Mouse (Mus musculus) right cerebral cortex, adult 2 months (tissue): Measurements from ENCODE around the gene Dnah6.

Experiments used
- DNase-seq, 2 experiments: peaks; one replicate each; pipeline ENCODE4 v3.0.0; 2021 to 2022; ENCODE audit warnings: low spot score in 2 of 2

Gene Dnah6

DNA sequence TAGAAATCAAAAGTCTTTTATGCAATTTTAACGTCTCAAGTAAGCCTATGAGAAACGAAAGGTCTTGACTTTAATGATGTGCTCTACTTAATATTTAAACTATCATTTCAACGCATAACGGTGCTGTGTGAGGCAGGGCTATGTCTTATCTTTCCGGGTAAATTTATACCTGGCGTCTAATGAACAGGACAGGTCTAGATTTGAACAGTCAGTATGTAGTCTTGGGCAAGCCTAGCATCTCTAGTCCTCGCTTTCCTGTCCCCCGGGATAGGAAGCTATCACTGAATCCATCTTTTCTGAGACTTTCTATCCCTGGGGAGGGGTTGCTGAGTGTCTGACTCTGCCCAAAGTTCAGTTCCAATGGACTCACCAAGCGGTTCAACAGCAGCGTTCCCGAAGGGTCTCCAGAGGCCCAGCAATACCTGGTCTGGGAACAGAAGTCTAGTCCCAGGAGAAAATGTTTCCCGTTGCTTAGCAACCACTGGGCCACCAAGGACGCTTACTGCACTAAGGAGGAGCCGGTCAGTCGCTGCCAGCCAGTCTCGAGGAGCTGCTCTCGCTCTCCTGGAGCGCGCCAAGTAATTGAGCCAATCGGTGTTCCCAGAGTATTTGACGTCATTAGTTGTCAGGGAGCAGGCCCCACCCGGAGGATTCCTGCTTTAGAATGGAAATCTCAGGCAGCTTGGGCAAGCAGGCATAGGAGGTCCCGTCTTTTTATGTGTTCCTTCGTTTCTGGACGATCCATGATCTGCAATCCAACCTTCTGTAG, at the start of gene Dnah6:
Gene Dnah6, minus strand, starts transcription at position 463 of the 769 bp plus-strand sequence.
- peak; percentile 88 for DNase-seq

DNA sequence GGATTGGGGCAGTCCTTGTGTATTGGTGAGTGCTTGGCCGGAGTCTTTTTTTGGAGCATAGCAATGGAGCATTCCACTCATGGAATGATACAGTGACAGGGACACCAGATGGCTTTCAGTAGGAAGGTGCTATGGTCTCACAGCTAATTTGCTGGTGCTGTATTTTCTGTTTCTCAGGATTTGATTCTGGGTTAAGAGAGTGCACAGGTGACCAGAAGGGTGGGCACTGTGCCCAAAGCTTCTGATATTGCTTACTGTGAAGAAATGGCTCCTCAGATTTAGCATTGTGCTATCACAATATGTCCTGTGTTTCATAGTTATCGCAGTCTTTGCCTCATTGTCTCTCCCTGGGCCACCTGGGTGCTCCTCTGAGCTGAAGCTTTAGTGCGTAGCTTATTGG, 47.9 kb upstream of the Dnah6 start:
- no peak for DNase-seq

DNA sequence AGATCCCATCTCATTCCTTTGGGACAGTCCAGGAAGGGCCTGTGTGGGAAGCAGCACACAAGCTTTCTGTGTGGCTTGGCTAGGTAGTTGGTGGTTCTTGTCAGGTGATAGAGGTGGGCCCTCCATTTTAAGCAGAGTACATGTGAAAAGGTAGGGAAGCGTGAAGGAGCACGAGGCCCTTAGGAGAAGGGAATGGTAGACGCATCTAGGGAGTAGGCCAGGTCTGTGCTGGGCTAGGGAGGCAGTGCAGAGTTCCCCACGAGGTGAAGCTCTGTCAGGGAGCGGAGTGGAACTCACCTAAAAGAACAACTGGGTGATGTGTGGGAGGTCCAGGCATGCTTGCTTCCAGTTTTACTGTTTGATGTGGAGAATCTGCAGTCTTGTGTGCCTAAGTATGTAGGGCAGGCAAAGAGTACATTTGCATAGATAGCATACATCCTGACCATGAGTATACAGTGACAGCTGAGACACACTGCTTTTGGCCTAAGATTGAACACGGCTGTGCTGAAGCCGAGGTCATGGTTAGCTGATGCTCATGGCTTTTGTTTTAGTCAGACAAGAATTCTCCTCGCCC, 46.4 kb upstream of the Dnah6 start:
- no peak for DNase-seq

DNA sequence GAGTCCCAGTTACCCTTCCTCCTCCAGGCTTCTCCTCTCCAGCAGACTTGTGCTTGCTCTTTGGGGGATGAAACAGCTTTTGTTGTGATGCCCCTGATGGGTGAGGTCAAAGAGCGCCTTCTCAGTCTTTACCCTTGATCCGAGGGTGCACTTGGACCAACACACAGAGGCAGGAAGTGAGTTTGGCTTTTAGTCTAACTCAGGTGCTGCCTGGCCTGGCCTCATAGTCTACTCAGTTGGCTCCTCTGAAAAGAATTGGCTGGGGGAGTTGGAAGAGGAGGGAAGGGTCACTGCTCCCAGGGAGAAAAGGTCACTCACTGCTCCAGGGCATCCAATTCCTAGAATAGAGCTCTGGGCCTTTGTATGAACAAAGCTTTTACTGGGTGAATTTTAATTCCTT, 43.4 kb upstream of the Dnah6 start:
- DNase-seq, result no peak

DNA sequence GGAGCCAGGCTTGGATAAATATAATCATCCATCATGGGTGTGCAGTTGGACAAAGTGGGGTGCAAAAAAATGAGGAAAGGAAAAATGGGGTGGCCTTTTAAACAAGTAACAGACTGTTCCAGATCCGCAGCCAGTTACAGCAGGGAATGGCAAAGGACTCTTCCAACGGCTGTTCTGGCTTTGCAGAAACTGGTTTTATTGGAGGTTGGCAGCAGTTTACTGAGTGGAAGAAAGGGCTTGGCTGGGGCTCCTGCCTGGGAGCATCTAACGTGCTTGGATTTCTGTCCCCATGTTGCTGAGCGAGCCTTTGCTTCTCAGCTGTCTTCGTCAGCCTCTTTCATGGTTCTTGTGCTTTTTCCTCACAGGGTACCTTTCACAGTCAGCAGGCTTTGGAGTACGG, 38.7 kb upstream of the Dnah6 start:
- peak in 1 of 2 experiments; percentile 20 for DNase-seq

DNA sequence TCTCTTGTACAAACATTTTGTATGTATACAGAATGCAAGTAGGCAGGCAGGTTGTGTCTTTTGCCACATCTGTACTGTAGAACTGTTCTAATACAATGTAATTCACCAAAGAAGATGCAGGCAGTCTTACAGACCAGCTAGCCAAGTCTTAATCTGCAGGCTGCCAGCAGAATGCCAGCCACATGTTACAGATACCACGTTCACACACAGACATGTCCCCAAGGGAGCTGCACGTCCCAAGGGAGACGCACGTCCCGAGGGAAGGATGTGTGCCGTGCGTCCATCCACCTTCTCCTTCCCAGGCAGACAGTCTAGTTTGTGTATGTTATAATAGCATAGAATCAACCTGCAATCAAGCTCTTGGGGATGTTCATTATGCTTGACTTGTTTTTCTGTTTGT, 35.6 kb upstream of the Dnah6 start:
- no peak for DNase-seq

DNA sequence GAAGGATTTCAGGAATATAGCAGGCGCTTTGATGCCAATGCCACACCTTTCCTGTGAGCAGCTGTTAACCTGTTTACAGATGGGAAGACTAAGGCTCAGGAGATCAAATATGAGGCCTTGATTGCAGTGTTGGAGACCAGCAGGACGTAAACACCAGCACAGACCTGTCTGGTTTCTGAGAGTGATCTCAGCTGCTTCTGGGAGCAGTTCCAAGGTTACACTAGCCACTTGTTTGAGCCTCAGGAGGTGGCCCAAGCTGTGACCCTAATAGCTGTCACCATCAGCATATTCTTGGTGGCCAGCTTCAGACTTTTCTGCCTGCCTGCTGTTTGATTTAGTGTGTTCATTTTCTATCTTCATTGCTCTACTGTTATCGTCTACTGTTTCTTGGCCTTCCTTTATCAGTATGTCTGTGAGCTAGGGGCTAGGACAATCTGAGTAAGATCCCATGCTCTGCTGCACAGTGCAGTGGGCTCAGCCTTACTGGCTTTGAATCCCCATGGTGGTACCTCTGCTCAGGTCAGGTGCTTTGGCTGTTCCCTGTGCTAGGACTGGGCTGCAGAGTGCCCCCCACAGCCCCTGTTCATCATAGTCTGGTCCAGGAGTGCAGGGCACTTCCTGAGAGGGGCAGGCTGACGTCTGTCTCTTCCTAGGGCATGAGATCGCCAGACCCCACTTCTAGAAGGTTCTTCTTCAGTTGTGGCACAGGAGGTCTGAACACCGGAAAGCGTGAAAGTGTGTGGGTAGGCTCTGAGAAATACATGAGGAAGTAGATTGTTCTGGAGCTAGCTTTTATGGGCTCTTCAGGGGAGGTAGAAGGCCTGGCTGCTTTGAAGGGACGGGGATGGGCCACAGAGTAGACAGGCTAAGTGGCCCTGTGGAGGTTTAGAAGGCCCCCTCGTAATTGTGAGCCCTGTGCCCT, 33.1 kb upstream of the Dnah6 start:
- DNase-seq, result no peak

DNA sequence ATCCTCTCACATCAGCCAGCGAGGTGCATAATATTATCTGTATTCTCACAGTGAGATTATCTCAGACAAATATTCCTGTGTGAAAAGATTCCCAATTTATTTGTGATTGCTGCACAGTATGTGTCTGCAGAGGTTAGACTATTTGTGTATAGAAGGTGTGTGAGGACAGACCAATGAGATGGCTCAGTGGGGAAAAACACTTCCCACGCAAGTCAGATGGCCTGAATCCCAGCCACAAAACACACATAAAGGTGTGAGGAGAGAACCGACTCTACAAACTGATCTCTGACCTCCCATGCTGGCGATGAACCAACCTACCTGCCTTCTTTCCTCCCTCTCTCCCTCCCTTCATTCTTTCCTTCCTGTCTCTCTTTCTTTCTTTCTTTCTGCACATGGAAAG, 32.1 kb upstream of the Dnah6 start:
- DNase-seq, result no peak

DNA sequence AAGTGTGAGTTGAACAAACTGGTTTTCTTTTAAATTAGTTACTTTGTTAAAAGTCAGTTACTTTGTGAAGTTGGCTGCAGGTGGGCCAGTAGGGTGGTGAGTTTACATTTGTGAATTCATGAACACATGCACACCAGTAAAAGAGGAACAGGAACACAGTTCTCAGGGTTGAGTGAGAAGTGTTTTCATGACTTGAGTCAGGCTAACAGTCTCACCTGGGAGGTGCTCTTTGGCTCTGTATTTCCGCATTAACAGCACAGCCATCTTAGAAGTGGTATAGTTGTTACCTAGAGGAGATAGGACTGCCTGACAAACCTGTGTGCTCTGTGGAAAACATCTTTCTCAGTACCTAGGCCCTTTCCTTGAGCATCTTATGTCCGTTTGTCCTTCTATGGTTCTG, 31.6 kb upstream of the Dnah6 start:
- DNase-seq, result no peak

DNA sequence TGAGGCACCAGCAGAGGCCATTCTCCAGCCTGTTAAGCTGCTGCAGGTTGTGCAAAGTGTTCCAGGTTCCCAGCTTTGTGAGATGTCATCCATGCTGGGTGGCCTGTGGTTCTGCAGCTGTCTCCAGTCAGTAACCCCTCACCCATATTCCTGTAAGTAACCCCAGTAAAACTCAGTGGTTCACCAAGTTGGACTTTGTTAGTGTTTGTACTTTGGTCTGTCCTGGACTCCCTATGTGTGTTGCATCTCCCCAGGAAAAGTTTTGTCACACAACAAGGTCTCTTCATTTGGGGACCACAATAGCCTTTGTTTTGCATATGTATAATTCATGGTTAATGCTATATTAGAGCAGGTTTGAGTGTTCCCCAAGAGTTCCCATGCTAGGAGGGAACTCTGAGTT, 30.9 kb upstream of the Dnah6 start:
- no peak for DNase-seq

DNA sequence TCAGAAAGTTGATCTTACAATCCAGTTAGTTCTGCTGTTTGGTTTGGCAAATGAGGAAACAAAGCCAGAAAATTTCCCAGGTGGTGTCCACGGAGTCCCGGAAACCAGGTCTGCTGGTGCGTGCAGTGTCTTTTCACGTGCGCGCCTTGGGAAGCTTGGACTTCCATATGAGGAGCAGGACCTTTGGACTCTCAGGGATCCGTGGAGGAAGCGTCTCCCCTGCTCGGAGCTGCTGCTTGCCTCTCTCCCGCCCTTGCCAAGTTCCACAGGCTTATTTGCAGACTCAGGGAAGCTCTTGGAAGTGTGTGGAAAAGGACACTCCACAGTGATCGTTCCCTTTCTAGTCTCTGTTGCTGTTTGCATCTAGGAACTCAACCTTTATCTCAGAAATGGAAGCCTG, 29.9 kb upstream of the Dnah6 start:
- DNase-seq, result no peak

DNA sequence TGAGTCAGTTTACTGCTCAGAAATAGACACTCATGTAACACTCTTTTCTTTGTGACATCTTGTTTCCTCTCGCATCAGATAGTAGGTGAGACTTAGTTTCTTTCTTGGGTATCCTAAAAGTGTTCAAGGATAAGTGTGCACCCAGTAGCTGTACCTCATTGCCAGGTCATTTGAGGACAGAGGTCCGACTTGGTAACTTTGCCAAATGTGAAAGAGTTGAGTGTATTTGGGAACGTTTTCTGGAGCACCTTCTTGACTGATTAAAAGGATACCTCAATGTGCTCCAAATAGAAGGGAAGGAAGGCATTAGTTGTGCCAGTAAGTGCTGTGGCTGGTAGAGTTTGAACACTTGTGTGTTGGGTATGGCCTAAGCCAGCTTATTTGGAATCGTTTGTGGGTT, 28.4 kb upstream of the Dnah6 start:
- no peak for DNase-seq

DNA sequence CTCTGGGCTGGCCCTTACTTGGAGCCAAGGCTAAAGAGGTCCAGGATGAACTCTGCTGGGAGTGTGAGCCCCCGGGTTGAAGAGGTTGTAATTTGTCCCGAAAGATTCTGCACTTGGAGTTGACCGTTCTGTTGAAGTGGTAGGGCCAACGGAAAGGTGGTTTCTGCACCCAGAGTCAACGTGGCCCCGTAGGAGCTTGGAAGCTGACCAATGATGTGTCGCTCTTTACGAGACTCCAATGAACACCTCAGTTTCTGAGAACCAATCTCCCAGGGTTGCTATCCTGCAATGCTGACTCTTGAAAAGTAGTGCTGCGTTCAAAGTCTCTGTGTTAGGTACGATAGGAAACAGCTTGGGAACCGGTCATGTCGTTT, 27.6 kb upstream of the Dnah6 start:
- DNase-seq, result peak in 1 of 2 experiments; percentile 26

DNA sequence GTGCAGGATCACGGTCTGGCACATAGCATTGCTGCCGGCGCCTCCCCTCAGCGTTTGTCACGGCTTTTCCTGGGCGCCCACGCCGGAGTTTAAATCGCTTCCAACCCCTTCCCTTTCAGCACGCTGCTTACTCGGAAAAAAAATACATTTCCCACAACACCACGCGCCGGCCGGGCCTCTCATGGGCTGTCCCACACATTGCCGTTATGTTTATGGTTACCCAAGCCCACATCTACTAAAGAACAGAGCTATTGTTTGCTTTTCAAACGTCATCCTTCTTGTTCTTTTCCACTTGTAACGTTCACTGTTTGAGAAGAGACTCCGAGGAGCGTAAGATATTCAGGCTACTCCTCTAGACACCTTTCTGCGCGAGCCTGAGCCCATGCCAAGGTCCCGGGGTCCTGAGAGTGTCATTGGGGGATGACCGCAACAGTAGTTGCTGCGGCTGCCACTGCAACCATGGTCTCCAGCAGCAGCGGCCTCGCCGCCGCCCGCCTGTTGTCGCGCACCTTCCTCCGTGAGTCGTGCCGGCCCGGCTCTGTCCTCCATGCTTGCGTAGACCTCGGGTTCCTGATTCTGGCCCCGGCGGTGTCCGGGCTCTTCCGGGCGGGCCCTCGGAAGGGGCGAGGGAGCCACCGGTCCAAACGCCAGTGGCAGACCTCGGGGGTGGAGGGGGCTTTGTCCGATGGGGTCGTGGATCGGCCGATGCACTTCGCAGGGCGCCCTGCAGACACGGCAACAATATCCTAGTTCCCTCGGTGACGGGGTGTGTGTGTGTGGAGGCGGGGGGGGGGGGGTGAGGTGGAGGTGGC, 27.0 kb upstream of the Dnah6 start, which contains the start of gene Suclg1:
Gene Suclg1, plus strand, starts transcription at position 146 of the 812 bp plus-strand sequence.
- peak; percentile 93 to 94 for DNase-seq

DNA sequence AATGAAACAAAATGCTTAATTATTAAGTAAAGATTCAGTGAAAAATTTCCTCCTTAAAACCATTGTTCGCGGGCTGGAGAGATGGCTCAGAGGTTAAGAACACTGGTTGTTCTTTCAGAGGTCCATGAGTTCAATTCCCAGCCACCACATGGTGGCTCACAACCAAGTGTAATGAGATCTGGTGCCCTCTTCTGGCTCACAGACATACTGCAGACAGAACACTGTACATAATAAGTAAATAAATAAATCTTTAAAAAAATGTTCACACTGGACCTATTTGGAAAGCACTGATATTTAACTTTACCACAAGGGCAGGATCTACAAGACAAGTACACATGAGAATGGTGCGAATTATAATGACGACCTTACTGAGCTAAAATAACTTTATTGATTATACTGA, 26.0 kb upstream of the Dnah6 start:
- no peak for DNase-seq

DNA sequence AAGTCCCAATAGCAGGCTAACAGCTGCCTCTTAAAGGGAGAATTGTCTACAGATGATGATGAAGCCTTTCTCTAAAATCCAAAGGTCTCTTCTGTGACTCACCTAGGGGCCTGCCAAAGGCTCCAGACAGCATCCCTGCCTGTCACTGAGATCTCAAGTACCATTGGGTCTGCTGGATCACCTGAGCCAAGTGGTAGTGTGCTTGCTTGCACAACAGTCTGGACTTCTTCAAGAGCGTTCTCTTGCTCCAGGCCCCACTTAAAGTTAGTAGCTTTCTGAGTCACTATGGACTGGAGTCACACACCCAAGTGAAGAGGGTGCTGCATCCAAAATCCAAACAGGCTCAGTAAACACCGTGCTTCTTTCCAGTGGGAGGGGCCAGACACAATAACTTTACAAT, 25.4 kb upstream of the Dnah6 start:
- DNase-seq, result no peak

DNA sequence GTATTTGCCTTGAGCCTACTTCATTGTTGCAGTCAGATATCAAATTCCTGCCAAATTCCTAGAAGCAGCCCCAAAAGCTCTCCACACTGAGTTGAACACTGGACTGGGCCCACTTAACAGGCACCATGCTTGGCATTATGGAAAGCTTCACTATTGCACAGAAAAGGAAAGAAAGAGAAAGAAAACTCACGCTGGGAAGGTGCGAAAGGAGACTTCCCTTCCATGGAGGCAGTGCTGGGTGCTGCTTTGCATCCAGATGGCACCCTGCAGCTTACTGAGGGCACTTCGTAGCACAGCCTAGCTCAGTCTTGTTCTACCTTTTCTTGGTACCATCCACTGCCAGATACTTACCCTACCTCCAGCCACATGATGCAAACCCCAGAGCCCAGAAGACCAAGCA, 14.2 kb upstream of the Dnah6 start:
- no peak for DNase-seq

DNA sequence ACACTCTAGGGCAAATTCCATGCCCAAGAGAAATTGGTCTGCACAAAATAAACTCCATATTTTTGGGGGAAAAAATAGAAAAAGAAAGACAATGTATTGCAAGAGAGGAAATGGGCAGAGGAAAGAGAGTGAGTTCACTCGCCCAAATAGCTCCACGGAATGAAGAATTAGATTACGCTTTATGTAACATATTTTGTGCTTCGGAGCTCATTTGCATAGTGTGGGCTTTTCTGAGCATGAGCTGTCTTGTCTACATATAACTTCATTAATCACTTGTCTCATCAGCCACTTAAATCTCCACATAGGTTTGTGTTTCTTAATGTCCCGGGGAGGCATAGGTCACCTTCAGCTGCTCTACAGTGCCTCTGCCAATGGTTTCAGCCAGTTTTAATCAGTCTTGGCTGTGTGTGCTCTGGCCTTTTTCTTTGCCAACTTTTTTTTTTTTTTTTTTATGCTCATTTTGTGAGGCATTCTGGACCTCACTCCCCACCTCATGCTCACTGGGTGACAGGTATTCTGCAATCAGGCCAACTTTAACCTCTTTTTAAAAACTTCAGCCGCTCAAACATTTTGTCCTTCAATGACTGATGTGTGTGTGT, 12.9 kb upstream of the Dnah6 start:
- DNase-seq, result no peak

DNA sequence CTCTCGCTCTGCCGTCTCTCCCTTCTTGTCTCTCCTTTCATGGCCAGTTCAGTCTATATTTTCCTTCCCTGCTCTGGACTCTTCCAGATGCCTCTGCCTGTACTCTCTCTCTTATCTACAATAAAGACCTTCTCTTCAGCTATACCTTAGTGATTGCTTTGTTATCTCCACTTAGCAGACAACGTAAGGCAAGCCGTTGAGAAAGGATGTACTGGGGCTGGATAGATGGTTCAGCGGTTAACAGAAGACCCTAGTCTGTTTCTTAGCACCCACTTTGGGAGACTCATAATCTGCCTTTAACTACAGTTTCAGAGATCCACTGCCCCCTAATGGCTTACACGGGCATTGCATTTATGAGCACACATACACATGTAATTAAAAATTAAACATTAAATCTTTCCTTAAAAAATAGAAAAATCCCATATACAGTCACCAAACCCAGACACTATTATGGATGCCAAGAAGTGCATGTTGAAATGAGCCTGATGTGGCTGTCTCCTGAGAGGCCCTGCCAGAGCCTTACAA, 11.8 kb upstream of the Dnah6 start:
- DNase-seq, result no peak

DNA sequence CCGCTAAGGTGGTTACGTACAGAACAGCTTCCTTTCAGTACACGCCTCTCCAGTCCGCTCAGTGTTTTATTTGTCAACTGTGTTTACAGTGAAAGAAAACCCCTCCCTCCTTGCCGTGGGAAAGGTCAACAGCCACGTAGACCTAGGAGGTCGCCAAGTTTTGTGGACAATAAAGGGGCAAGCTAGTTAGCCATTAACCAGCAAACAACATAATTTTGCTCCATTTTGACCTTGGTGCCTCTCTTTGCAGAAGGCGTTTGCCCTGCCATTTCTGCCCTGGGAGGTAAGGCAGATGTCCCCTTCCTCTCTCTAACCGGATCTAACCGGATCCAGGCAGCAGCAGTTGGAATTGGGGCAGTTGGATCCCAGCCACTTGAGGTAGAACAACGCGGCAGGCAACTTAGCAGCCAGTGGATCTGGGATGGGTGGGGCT, 10.7 kb upstream of the Dnah6 start:
- no peak for DNase-seq

DNA sequence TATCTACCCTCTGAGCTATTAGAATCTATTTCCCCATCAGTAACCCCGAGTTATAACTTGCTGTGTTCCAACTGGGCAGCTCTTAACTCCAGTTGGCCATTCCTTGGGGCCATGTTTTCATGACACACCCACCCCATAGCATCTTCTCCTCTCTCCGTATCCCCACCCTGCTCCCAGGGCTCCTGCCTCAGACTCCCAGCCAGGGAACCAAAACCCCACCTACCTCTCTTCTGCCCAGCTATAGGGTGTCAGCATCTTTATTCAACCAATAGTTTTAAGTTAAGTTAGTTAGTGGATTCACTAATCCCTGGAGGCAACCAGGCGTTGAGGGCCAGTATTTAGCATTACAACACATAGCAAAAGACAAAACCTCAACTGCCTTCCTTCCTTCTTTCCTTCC, 7.4 kb upstream of the Dnah6 start:
- DNase-seq, result no peak
